Mouse (Mus musculus) limb, embryonic 12.5 days (tissue): Measurements from ENCODE around the gene Cracr2a. TPM values are rescaled to one million over a fixed set of nuclear protein-coding genes. Genes with fewer than 3 reads are reported as not detected.

Source experiments
- ATAC-seq: fragments of 200-750 bp; cut with Nextera tagmentation; 2 replicates; pipeline ENCODE4 v1.8.0; 2017; ENCODE audit warnings: low read depth, moderate TSS enrichment; ENCODE audit not compliant: insufficient number of reproducible peaks, insufficient read depth, low FRiP score, low TSS enrichment
- H3K27ac ChIP-seq: fragments of 300-500 bp; sonication (generic); 2 replicates; pipeline ENCODE4 v1.5.1; 2016; ENCODE audit warnings: mild to moderate bottlenecking, moderate library complexity
- H3K27me3 ChIP-seq: fragments of 300-500 bp; sonication (generic); 2 replicates; pipeline ENCODE4 v1.6.1; 2016; ENCODE audit warnings: mild to moderate bottlenecking, moderate library complexity
- H3K36me3 ChIP-seq: fragments of 300-500 bp; sonication (generic); 2 replicates; pipeline ENCODE4 v1.6.1; 2016; ENCODE audit warnings: mild to moderate bottlenecking, moderate library complexity
- H3K4me1 ChIP-seq: fragments of 300-500 bp; sonication (generic); replicated peaks from 2 replicates; pipeline ENCODE4 v1.6.1; 2016
- H3K4me2 ChIP-seq: fragments of 300-500 bp; sonication (generic); 2 replicates; pipeline ENCODE4 v1.6.1; 2016; ENCODE audit warnings: mild to moderate bottlenecking, moderate library complexity
- H3K4me3 ChIP-seq: fragments of 300-500 bp; sonication (generic); replicated peaks from 2 replicates; pipeline ENCODE4 v1.5.1; 2016; ENCODE audit warnings: mild to moderate bottlenecking
- H3K9ac ChIP-seq: fragments of 300-500 bp; sonication (generic); replicated peaks from 2 replicates; pipeline ENCODE4 v1.6.1; 2016; ENCODE audit warnings: mild to moderate bottlenecking, moderate library complexity
- H3K9me3 ChIP-seq: fragments of 300-500 bp; sonication (generic); 2 replicates; pipeline ENCODE4 v1.6.1; 2016; ENCODE audit warnings: mild to moderate bottlenecking, moderate library complexity
- WGBS: fragments of 180-500 bp; shearing (Covaris S2); methylation state at CpG from one replicate; pipeline ENCODE4 v1.1.7; 2016; 5-methylcytosine and 5-hydroxymethylcytosine counted together
- polyA plus RNA-seq: library from polyadenylated mRNA; unstranded; fragments of >200 nt; fragmentation: Nextera tagmentation; extraction: Ambion mirVana; gene quantifications from 2 replicates; pipeline ENCODE4 v1.2.1, GENCODE M21; 2016

Gene Cracr2a
- polyA plus RNA-seq, 1 experiment from 2014 or later: 2.5 TPM

DNA sequence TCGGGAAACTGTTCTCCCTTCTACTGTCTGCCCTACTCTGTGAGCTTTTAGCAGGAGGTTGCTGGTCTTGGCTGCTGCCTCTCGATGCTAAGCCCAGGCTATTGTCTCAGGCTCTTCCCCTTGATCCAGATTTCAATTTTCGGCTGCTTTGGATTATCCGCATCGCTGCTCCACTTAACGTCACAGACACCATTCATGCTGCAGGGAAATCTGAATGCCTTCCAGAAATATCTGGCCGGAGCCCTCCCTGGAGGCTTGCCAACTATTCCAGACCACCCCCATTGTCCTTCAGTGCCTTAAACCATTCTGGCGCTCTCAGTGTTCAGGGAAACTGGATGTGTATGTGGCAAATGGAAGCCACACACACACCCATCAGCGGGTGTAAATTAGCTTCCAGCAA, 66.3 kb downstream of the Cracr2a start:
- H3K4me2 ChIP-seq: no peak overlapping the region
- H3K27me3 ChIP-seq: peaks cover 2% of the 10 kb centered on the region
- H3K27ac ChIP-seq: no peak overlapping the region
- whole genome bisulfite sequencing: 67% methylated on average over 9 of the region's 9 CpGs
- H3K36me3 ChIP-seq: no peaks in the 10 kb centered on the region
- H3K4me1 ChIP-seq: 0 out of 2 replicates have a peak, but pooled peaks cover 5% of the 10 kb centered on the region
- H3K9ac ChIP-seq: no peak overlapping the region
- ATAC-seq: no peak
- H3K9me3 ChIP-seq: no peaks in the 10 kb centered on the region
- no peak overlapping the region for H3K4me3 ChIP-seq

DNA sequence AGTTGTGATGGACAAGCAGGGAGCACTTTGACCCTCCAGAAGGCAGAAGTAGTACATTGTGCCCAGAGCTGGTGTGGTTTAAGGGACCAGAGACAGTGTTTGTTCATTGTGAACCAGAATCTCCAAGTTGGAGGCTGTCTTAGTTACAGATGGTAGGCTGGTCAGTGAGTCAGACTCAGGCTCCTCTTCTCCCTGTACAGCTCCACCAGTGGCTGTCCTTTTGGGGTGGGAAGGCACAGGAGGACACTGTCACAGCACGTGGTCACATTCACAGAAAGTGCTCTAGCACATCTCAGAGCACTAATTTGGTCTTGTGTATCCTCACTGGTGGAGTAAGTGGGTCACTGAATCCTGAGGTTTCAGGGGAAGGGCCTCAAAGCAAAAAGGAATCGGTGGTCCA, 68.1 kb downstream of the Cracr2a start:
- peaks cover 2% of the 10 kb centered on the region for H3K27me3 ChIP-seq
- H3K4me3 ChIP-seq: no peak overlapping the region
- no peak for ATAC-seq
- H3K27ac ChIP-seq: no peak overlapping the region
- no peaks in the 10 kb centered on the region for H3K9me3 ChIP-seq
- H3K4me1 ChIP-seq: 0 out of 2 replicates have a peak, but pooled peaks cover 5% of the 10 kb centered on the region
- no peaks in the 10 kb centered on the region for H3K36me3 ChIP-seq
- no peak overlapping the region for H3K9ac ChIP-seq
- no peak overlapping the region for H3K4me2 ChIP-seq
- WGBS: 82% methylated on average over 2 of the region's 2 CpGs

DNA sequence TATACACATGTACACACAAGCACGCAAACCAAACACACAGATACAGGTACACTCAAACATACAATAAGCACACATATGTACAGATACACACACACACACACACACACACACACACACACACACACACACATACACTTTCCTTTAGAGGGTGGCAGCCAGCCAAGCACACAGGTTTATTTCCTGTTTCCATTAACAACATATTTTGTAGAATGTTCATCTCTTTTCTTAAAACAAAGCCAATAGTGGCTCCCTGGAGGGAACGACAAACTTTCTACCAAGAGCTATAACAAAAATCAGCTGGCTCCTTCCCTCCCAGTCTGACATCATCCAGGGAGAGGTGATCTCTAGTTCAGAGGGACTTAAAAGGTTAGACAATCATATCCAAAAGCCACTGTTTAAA, 73.7 kb downstream of the Cracr2a start:
- H3K4me2 ChIP-seq: no peak overlapping the region
- H3K27me3 ChIP-seq: no peaks in the 10 kb centered on the region
- H3K27ac ChIP-seq: no peak overlapping the region
- WGBS: 84% methylated on average over 2 of the region's 2 CpGs
- H3K4me1 ChIP-seq: peaks cover 9% of the 10 kb centered on the region; the same call in 1 of the 2 replicates
- H3K9ac ChIP-seq: no peak overlapping the region
- no peak overlapping the region for H3K4me3 ChIP-seq
- H3K9me3 ChIP-seq: no peaks in the 10 kb centered on the region
- no peaks in the 10 kb centered on the region for H3K36me3 ChIP-seq
- no peak for ATAC-seq

DNA sequence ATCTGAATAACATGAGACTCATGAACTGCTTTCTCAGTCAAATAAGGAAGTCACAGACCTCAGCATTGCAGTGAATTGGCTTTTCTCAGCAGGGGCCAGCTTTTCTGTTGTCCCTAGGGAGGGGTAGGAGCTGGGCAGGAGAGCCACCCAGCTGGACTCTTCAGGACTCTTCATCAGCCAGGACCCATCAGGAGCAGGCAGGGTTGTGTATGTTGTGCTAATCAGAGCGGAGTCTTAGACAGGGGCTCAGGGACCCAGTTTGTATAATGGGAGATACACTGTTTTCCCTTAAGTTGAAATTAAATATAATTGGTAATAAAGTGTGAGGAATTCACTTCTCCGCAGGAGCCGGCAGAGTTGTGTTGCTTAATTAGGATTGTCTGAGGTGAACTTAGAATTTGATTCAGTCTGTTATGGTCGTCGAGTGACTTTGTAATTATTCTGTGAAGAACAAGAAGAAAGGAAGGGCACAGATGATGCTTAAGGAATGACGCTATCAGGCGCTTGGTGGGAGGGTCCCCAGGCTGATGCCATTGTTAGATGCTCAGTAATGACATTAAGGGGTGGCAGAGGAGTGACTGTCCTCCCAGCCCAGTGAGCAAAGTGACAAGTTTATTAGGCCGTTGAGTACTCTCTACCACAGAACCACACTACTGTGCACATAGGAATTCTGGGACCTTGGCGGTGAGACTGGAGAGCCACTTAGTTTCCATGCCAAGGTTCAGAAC, 74.5 kb downstream of the Cracr2a start:
- no peaks in the 10 kb centered on the region for H3K9me3 ChIP-seq
- H3K27ac ChIP-seq: no peak overlapping the region
- no peak overlapping the region for H3K4me2 ChIP-seq
- no peaks in the 10 kb centered on the region for H3K27me3 ChIP-seq
- ATAC-seq: no peak
- no peaks in the 10 kb centered on the region for H3K36me3 ChIP-seq
- WGBS: 58% methylated on average over 9 of the region's 9 CpGs
- no peak overlapping the region for H3K9ac ChIP-seq
- H3K4me3 ChIP-seq: no peak overlapping the region
- H3K4me1 ChIP-seq: peaks cover 9% of the 10 kb centered on the region; the same call in 1 of the 2 replicates

DNA sequence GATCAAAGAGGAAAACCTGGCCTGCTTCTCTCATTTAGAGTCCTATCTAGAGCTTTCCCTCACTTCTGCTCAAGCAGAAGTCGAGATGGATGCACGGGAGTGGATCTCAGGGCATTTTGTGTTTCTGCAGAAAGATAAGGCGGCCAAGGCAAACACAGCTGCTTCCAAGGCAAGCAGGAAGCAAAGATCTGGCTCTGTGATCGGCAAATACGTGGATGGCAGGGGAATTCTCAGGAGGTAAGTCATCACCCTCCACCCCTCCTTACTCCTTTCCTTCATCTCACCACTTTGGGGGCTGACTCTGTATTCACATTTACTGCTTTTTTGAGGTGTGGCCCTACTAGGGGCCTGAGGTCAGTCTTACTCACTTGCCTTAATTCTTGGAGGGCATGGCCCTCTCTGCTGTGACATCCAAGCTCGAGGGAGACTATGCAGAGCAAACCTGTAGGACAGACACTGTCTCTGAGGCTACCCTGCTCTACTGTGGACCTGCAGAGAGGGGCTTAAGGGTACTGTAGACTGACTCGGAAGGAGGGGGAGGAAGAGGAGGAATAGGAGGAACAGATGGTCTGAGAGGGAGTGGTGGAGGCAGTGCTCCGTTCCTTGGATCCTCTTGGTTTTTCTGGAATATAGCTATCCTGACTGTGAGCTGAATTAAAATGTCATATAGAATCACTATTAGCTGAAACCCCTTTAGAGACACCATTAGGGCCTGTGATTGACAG, 80.1 kb downstream of the Cracr2a start:
- WGBS: 77% methylated on average over 8 of the region's 8 CpGs
- Histone ChIP-seq H3K27ac (no peak overlapping the region), H3K9ac (no peak overlapping the region), H3K4me2 (no peak overlapping the region), H3K4me3 (no peak overlapping the region), H3K9me3 (no peaks in the 10 kb centered on the region), H3K36me3 (no peaks in the 10 kb centered on the region), H3K4me1 (no peaks in the 10 kb centered on the region), H3K27me3 (no peaks in the 10 kb centered on the region)
- ATAC-seq: no peak

DNA sequence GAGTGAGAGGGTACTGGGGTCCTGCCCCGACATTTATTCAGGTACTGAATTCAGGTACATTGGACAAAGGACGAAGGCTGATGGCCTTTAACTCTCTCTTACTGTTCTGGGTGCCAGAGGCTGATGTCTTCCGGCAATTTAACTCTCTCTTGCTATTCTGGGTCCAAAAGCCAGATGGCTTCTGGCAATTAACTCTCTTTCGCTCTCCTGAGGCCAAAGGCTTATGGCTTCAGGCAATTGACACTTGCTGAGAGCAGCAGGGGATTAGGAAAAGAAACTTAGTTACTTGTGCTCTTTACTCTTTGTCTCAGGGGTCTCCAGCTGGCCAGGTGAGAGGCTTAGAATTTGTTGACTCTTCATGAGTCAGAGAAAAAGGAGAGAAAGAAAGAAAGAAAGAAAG, 94.8 kb downstream of the Cracr2a start:
- Histone ChIP-seq H3K36me3 (no peaks in the 10 kb centered on the region), H3K27ac (no peak overlapping the region), H3K9me3 (peaks cover 10% of the 10 kb centered on the region; the same call in 1 of the 2 replicates), H3K4me2 (no peak overlapping the region), H3K4me3 (no peak overlapping the region), H3K27me3 (peaks cover 9% of the 10 kb centered on the region), H3K4me1 (no peaks in the 10 kb centered on the region), H3K9ac (no peak overlapping the region)
- no peak for ATAC-seq
- WGBS: 16% methylated on average over 4 of the region's 4 CpGs

DNA sequence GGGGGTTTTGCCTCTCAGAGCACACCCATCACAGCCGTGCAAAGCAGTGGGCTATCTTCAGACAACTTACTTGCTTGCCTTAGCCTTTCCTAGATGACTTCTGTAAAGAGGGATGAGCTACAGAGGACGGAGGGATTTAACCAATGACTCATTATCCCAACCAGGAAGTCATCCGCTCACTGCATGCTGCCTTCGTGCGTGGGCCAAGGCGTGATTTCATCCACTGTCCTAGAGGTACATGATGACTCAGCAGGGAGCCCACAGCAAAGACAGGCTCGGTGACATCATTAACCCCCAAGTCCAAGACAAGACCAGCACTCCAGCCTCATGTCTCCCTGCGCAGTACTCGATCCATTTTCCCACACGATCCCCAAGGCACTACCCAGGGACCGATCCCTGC, 96.0 kb downstream of the Cracr2a start:
- Histone ChIP-seq H3K4me2 (no peak overlapping the region), H3K9me3 (peaks cover 10% of the 10 kb centered on the region; the same call in 1 of the 2 replicates), H3K4me1 (no peaks in the 10 kb centered on the region), H3K9ac (no peak overlapping the region), H3K27me3 (peaks cover 10% of the 10 kb centered on the region), H3K36me3 (no peaks in the 10 kb centered on the region), H3K4me3 (no peak overlapping the region), H3K27ac (no peak overlapping the region)
- WGBS: 92% methylated on average over 11 of the region's 11 CpGs
- ATAC-seq: no peak

DNA sequence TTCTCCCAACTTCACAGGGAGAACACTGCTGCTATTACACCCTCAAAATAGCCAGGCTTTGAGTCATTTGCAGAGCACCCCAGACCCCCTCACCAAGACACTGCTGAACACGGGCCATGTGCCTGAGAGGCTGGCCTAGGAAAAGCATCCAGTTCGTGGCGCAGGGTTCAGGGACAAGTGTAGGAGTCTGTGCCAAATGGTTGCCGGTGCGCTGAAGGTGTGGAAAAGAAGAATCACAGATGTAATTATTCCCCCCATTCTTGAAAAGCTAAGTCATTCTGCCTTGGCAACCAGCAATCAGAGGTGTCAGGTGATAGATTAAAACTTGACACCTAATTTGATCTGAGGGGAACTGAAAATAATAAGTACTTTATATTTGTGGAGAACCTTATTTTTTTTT, 98.3 kb downstream of the Cracr2a start:
- ATAC-seq: no peak
- no peak overlapping the region for H3K4me2 ChIP-seq
- 49% methylated on average over 5 of the region's 5 CpGs for WGBS
- no peak overlapping the region for H3K4me3 ChIP-seq
- no peak overlapping the region for H3K9ac ChIP-seq
- no peaks in the 10 kb centered on the region for H3K36me3 ChIP-seq
- H3K9me3 ChIP-seq: 0 out of 2 replicates have a peak, but pooled peaks cover under 1% of the 10 kb centered on the region
- H3K27ac ChIP-seq: no peak overlapping the region
- peaks cover 12% of the 10 kb centered on the region for H3K27me3 ChIP-seq
- peaks cover 9% of the 10 kb centered on the region for H3K4me1 ChIP-seq

DNA sequence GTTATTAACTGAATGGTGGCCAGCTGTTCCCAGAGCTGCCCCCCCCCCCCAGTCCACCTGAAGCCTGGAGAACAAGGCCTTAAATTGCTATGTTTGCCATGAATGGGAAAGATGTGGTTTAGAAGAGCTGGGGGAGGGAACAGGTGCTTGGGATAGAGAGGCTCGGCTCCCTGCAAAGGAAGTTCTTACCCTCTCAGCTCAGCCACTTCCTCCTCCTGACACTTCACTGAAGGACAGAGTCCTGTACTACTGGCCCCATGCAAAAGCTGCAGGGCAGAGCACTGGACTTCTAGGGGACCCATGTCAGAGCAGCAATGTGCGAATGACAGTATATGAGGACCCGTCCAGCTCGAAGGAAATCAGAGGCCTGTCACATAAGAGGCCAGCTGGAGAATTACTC, 98.8 kb downstream of the Cracr2a start:
- peaks cover 13% of the 10 kb centered on the region for H3K27me3 ChIP-seq
- no peak overlapping the region for H3K9ac ChIP-seq
- H3K9me3 ChIP-seq: no peaks in the 10 kb centered on the region
- no peak overlapping the region for H3K27ac ChIP-seq
- WGBS: 55% methylated on average over 4 of the region's 4 CpGs
- no peak for ATAC-seq
- H3K4me1 ChIP-seq: peaks cover 12% of the 10 kb centered on the region
- no peak overlapping the region for H3K4me3 ChIP-seq
- no peak overlapping the region for H3K4me2 ChIP-seq
- H3K36me3 ChIP-seq: no peaks in the 10 kb centered on the region

DNA sequence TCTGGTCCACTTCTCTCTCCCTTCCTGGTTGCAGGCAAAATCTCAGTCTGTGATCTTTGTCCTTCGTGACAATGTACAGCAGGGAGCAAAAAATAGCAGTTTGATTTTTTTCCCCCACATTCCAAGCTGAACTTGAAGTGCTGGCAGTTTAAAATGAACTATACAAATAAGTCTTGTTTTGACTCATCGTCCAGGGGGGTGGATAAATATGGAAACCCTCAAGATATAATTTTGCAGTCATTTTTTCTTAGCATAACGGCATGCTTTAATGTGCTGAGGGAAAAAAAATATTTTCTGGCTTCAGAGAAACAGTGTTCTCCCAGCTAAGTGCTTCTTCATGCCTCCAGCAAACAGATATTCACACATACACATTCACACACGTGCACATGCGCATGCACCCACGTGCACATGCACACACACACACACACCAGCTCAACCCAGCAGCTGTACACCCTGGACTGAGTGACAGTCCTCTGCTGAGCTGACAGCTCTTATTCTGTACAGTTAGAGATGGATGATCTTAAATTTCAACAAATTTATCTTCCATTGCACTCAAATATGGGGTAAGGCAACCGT, 100.7 kb downstream of the Cracr2a start:
- no peak overlapping the region for H3K9ac ChIP-seq
- H3K4me3 ChIP-seq: no peak overlapping the region
- peaks cover 12% of the 10 kb centered on the region for H3K4me1 ChIP-seq
- H3K4me2 ChIP-seq: no peak overlapping the region
- no peaks in the 10 kb centered on the region for H3K36me3 ChIP-seq
- H3K27me3 ChIP-seq: peaks cover 13% of the 10 kb centered on the region
- 92% methylated on average over 7 of the region's 7 CpGs for WGBS
- no peaks in the 10 kb centered on the region for H3K9me3 ChIP-seq
- no peak overlapping the region for H3K27ac ChIP-seq
- ATAC-seq: no peak

DNA sequence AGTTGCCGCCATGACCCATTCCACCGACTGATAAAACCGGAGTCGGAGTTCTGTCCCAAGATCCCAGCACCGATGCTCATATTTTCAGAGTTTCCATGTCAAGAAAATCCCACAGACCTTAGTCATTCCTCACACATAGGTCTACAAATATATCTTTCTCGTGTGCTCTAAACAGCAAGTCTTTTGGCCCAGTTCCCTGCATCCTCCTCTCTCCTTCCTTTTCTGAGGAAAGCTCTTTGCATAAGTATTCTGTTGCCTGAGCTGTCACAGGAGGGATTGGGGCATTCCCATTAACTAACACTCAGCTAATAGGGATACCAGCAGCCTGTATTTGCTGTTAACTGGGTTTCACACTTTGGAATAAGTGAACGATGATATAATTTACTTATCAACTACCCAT, 102.1 kb downstream of the Cracr2a start:
- Histone ChIP-seq H3K9me3 (no peaks in the 10 kb centered on the region), H3K27ac (no peak overlapping the region), H3K36me3 (no peaks in the 10 kb centered on the region), H3K27me3 (peaks cover 16% of the 10 kb centered on the region), H3K4me1 (peaks cover 12% of the 10 kb centered on the region), H3K9ac (no peak overlapping the region), H3K4me2 (no peak overlapping the region), H3K4me3 (no peak overlapping the region)
- no peak for ATAC-seq
- 73% methylated on average over 7 of the region's 7 CpGs for WGBS
